Mouse (Mus musculus): ENCODE data around the gene Bcl11a.

Bcl11a gene

GRCm38 (mm10) chr11:24159656-24160055, 81.8 kb downstream of the Bcl11a start:
- DNase-seq (ENCODE audit: low spot score), result no peak

GRCm38 (mm10) chr11:24161458-24161857, 83.6 kb downstream of the Bcl11a start:
- no peak for DNase-seq (ENCODE audit: low spot score)

GRCm38 (mm10) chr11:24162056-24162455, 84.2 kb downstream of the Bcl11a start:
- DNase-seq (ENCODE audit: low spot score), result no peak

GRCm38 (mm10) chr11:24163072-24163471, 85.2 kb downstream of the Bcl11a start:
- DNase-seq (ENCODE audit: low spot score), result no peak

GRCm38 (mm10) chr11:24164065-24164464, 86.2 kb downstream of the Bcl11a start:
- DNase-seq (ENCODE audit: low spot score), result no peak

GRCm38 (mm10) chr11:24171675-24172285, 93.9 kb downstream of the Bcl11a start:
- no peak for DNase-seq (ENCODE audit: low spot score)

GRCm38 (mm10) chr11:24172585-24172984, 94.7 kb downstream of the Bcl11a start:
- no peak for DNase-seq (ENCODE audit: low spot score)

GRCm38 (mm10) chr11:24174161-24174792, 96.4 kb downstream of the Bcl11a start:
- no peak for DNase-seq (ENCODE audit: low spot score)

GRCm38 (mm10) chr11:24177458-24177857, 99.6 kb downstream of the Bcl11a start:
- no peak for DNase-seq (ENCODE audit: low spot score)

GRCm38 (mm10) chr11:24178823-24179476, 101.1 kb downstream of the Bcl11a start:
- DNase-seq (ENCODE audit: low spot score), result no peak

GRCm38 (mm10) chr11:24180040-24180439, 102.2 kb downstream of the Bcl11a start:
- DNase-seq (ENCODE audit: low spot score), result no peak

GRCm38 (mm10) chr11:24183501-24183900, 105.6 kb downstream of the Bcl11a start:
- no peak for DNase-seq (ENCODE audit: low spot score)

GRCm38 (mm10) chr11:24184932-24185331, 107.1 kb downstream of the Bcl11a start:
- DNase-seq (ENCODE audit: low spot score), result peak; percentile 57

- DNase-seq (ENCODE audit: low spot score), result no peak
Observed at GRCm38 (mm10) chr11:24190411-24190810, 112.6 kb downstream of the Bcl11a start.

- DNase-seq (ENCODE audit: low spot score), result no peak
Observed at GRCm38 (mm10) chr11:24196460-24197190, 118.8 kb downstream of the Bcl11a start.

- no peak for DNase-seq (ENCODE audit: low spot score)
Observed at GRCm38 (mm10) chr11:24197424-24197823, 119.6 kb downstream of the Bcl11a start.

- no peak for DNase-seq (ENCODE audit: low spot score)
Observed at GRCm38 (mm10) chr11:24199560-24199959, 121.7 kb downstream of the Bcl11a start.

GRCm38 (mm10) chr11:24200310-24200709, 122.5 kb downstream of the Bcl11a start:
- no peak for DNase-seq (ENCODE audit: low spot score)

- no peak for DNase-seq (ENCODE audit: low spot score)
Observed at GRCm38 (mm10) chr11:24201223-24201622, 123.4 kb downstream of the Bcl11a start.

- no peak for DNase-seq (ENCODE audit: low spot score)
Observed at GRCm38 (mm10) chr11:24202641-24203361, 124.9 kb downstream of the Bcl11a start.

- no peak for DNase-seq (ENCODE audit: low spot score)
Observed at GRCm38 (mm10) chr11:24203489-24203888, 125.6 kb downstream of the Bcl11a start.

GRCm38 (mm10) chr11:24208951-24209351, 131.1 kb downstream of the Bcl11a start:
- no peak for DNase-seq (ENCODE audit: low spot score)
